24 mouse cellular contexts compared by ENCODE assay signal in genomic region chr3:101401501-101401900, GRCm38 (mm10). TPM values are rescaled to one million over a fixed set of nuclear protein-coding genes. Genes with fewer than 3 reads are reported as not detected.
A peak's percentile ranks its signal among the peaks of the same experiment; 100 is the strongest.
DNase-seq lines count a peak whose midpoint lies in the region; ATAC-seq and TF ChIP-seq lines count a peak whose summit lies in the region.
"Had no signal": no experiment of that assay in that cellular context is flagged by ENCODE, and none has a peak within 500 bp of the region (broad histone marks: within the 10 kb centered on the region; RNA-seq: fewer than 3 reads in every experiment).

No protein-coding gene starts in this region.

- H3K4me3 ChIP-seq in kidney, adult 2 months (ENCODE audit: insufficient read depth, low read depth, low read length) = no peak overlapping the region
- no peak overlapping the region for H3K4me3 ChIP-seq in kidney, embryonic 16.5 days (ENCODE audit: low read length)
- H3K4me3 ChIP-seq in limb, embryonic 11.5 days (ENCODE audit: low read depth, low read length) = no peak overlapping the region
- H3K4me3 ChIP-seq in cerebellum, adult 2 months (replicated peaks; ENCODE audit: insufficient read depth, low read depth, low read length) = no peak overlapping the region
- H3K4me3 ChIP-seq: embryonic facial prominence, embryonic 12.5 days; embryonic facial prominence, embryonic 15.5 days; forebrain, embryonic 12.5 days; forebrain, embryonic 15.5 days; heart, embryonic 13.5 days; hindbrain, embryonic 12.5 days; hindbrain, embryonic 15.5 days had no signal

- no peak overlapping the region for H3K9ac ChIP-seq in kidney, embryonic 16.5 days (replicated peaks; ENCODE audit: low read length)
- H3K9ac ChIP-seq in limb, embryonic 11.5 days (ENCODE audit: low read length) = no peak overlapping the region
- H3K9ac ChIP-seq: embryonic facial prominence, embryonic 12.5 days; embryonic facial prominence, embryonic 15.5 days; forebrain, embryonic 12.5 days; forebrain, embryonic 15.5 days; heart, embryonic 13.5 days; hindbrain, embryonic 12.5 days; hindbrain, embryonic 15.5 days had no signal

- ATAC-seq in kidney, embryonic 16.5 days (ENCODE audit: low FRiP score, low TSS enrichment) = no peak
- no peak for ATAC-seq in limb, embryonic 11.5 days (ENCODE audit: insufficient number of reproducible peaks, low FRiP score, low TSS enrichment, low read depth)
- ATAC-seq: activated CD4-positive, CD25-positive, alpha-beta regulatory T cell, adult 4 months; CD4-positive, CD25-positive, alpha-beta regulatory T cell, adult 4 months; forebrain, embryonic 15.5 days had no signal

- no peaks in the 10 kb centered on the region for H3K9me3 ChIP-seq in kidney, embryonic 16.5 days (ENCODE audit: low read length)
- no peaks in the 10 kb centered on the region for H3K9me3 ChIP-seq in limb, embryonic 11.5 days (ENCODE audit: control insufficient read depth, low read length)
- H3K9me3 ChIP-seq: embryonic facial prominence, embryonic 12.5 days; embryonic facial prominence, embryonic 15.5 days; forebrain, embryonic 12.5 days; forebrain, embryonic 15.5 days; heart, embryonic 13.5 days; hindbrain, embryonic 12.5 days; hindbrain, embryonic 15.5 days had no signal

- no peak for TF ChIP-seq POLR2A in kidney, adult 2 months (IDR thresholded peaks at IDR 0.05; ENCODE audit: low read depth, low read length)
- no peak for TF ChIP-seq POLR2A in cerebellum, adult 2 months (IDR thresholded peaks at IDR 0.05; ENCODE audit: borderline replicate concordance, insufficient read depth, low read length)

- H3K27ac ChIP-seq in kidney, adult 2 months (ENCODE audit: insufficient read depth, low read depth, low read length) = no peak overlapping the region
- no peak overlapping the region for H3K27ac ChIP-seq in kidney, embryonic 16.5 days (ENCODE audit: low read length)
- H3K27ac ChIP-seq in limb, embryonic 11.5 days (replicated peaks; ENCODE audit: low read depth, low read length) = 0 out of 2 replicates have a peak overlapping the region, but pooled peaks have one; percentile 36
- no peak overlapping the region for H3K27ac ChIP-seq in cerebellum, adult 2 months (ENCODE audit: insufficient read depth, low read length)
- H3K27ac ChIP-seq: embryonic facial prominence, embryonic 15.5 days; forebrain, embryonic 12.5 days; forebrain, embryonic 15.5 days; heart, embryonic 13.5 days; hindbrain, embryonic 12.5 days; hindbrain, embryonic 15.5 days had no signal

- no peaks in the 10 kb centered on the region for H3K36me3 ChIP-seq in kidney, adult 2 months (ENCODE audit: control insufficient read depth, insufficient read depth, low read length)
- no peaks in the 10 kb centered on the region for H3K36me3 ChIP-seq in kidney, embryonic 16.5 days (ENCODE audit: insufficient read depth, low read length)
- H3K36me3 ChIP-seq in limb, embryonic 11.5 days (ENCODE audit: control insufficient read depth, insufficient read depth, low read length) = no peaks in the 10 kb centered on the region
- H3K36me3 ChIP-seq: embryonic facial prominence, embryonic 12.5 days; embryonic facial prominence, embryonic 15.5 days; forebrain, embryonic 12.5 days; forebrain, embryonic 15.5 days; heart, embryonic 13.5 days; hindbrain, embryonic 12.5 days; hindbrain, embryonic 15.5 days had no signal

- 30% methylated on average over 5 of the region's 5 CpGs for WGBS in kidney, adult 2 months
- WGBS in kidney, embryonic 16.5 days = 11% methylated on average over 5 of the region's 5 CpGs
- 8% methylated on average over 5 of the region's 5 CpGs for WGBS in limb, embryonic 11.5 days
- 74% methylated on average over 5 of the region's 5 CpGs for WGBS in cerebellum, adult 2 months

- no peak for TF ChIP-seq CTCF in kidney, adult 2 months (conservative IDR thresholded peaks at IDR 0.05; ENCODE audit: insufficient read depth, insufficient read length, low read depth, low read length)
- TF ChIP-seq CTCF in cerebellum, adult 2 months (IDR thresholded peaks at IDR 0.05; ENCODE audit: borderline replicate concordance, insufficient read depth, low read depth, low read length) = no peak

- H3K4me2 ChIP-seq in kidney, embryonic 16.5 days (replicated peaks; ENCODE audit: low read depth, low read length) = no peak overlapping the region
- H3K4me2 ChIP-seq in limb, embryonic 11.5 days (ENCODE audit: low read depth, severe bottlenecking) = 0 out of 2 replicates have a peak overlapping the region, but pooled peaks have one; percentile 3
- H3K4me2 ChIP-seq: embryonic facial prominence, embryonic 12.5 days; embryonic facial prominence, embryonic 15.5 days; forebrain, embryonic 12.5 days; forebrain, embryonic 15.5 days; heart, embryonic 13.5 days; hindbrain, embryonic 12.5 days; hindbrain, embryonic 15.5 days had no signal

- DNase-seq in kidney, adult 2 months = peak; percentile 35
- peak; percentile 34 to 41 for DNase-seq in kidney, postnatal 36 days
- no peak for DNase-seq in kidney, adult 8-10 months
- DNase-seq in limb, embryonic 11.5 days (ENCODE audit: low spot score) = no peak
- DNase-seq in mesoderm, embryonic 11.5 days (ENCODE audit: low read depth, low spot score) = peak; percentile 68
- no peak for DNase-seq in cerebellum, adult 2 months
- no peak for DNase-seq in T-cell, adult 2 months (ENCODE audit: low spot score)
- DNase-seq: adrenal gland, postnatal 10 days; cerebellum, adult 11-12 months; cerebellum, adult 9-10 months; cerebellum, postnatal 14 days; gastrocnemius, postnatal 25 days; heart, adult 18-20 months; heart, postnatal 14 days had no signal

- no peaks in the 10 kb centered on the region for H3K27me3 ChIP-seq in kidney, adult 2 months (replicated peaks; ENCODE audit: control insufficient read depth, insufficient read depth, low read length)
- H3K27me3 ChIP-seq in kidney, embryonic 16.5 days (ENCODE audit: insufficient read depth, low read length) = no peaks in the 10 kb centered on the region
- H3K27me3 ChIP-seq in limb, embryonic 11.5 days (ENCODE audit: control insufficient read depth, insufficient read depth, low read length) = no peaks in the 10 kb centered on the region
- no peaks in the 10 kb centered on the region for H3K27me3 ChIP-seq in cerebellum, adult 2 months (ENCODE audit: control insufficient read depth, insufficient read depth, low read length)
- H3K27me3 ChIP-seq: embryonic facial prominence, embryonic 12.5 days; embryonic facial prominence, embryonic 15.5 days; forebrain, embryonic 12.5 days; forebrain, embryonic 15.5 days; heart, embryonic 13.5 days; hindbrain, embryonic 12.5 days; hindbrain, embryonic 15.5 days had no signal

- H3K4me1 ChIP-seq in kidney, adult 2 months (ENCODE audit: control insufficient read depth, insufficient read depth, low read length) = no peaks in the 10 kb centered on the region; the same call in 1 of the 2 replicates
- H3K4me1 ChIP-seq in kidney, embryonic 16.5 days (ENCODE audit: insufficient read depth, low read length) = peaks cover 64% of the 10 kb centered on the region
- H3K4me1 ChIP-seq in limb, embryonic 11.5 days (ENCODE audit: control insufficient read depth, insufficient read depth, low read length) = peaks cover 91% of the 10 kb centered on the region
- H3K4me1 ChIP-seq in cerebellum, adult 2 months (ENCODE audit: control insufficient read depth, insufficient read depth, low read length) = peaks cover 18% of the 10 kb centered on the region

RNA-seq across cellular contexts. Expression of gene Igsf3, which starts 24.6 kb away (rescaled TPM):
- polyA plus RNA-seq in kidney, adult 2 months (2012; rRNA removed) = 2.6 and 2.9 TPM in 2 replicates
- 24.8 and 26.1 TPM in 2 replicates for polyA plus RNA-seq in kidney, embryonic 16.5 days (2015; fragmentation: Nextera tagmentation; extraction: Ambion mirVana)
- 57.5 and 60.1 TPM in 2 replicates for polyA plus RNA-seq in limb, embryonic 11.5 days (2014; fragmentation: Nextera tagmentation; extraction: Ambion mirVana)
- polyA plus RNA-seq in cerebellum, adult 2 months (2012; rRNA removed) = 4.3 and 5.1 TPM in 2 replicates

Comparison
In these comparisons a context has a peak if more than half of its experiments do, and no peak if none do; other contexts are left out.
1. DNase-seq: peak in kidney, adult 2 months (single experiment), kidney, postnatal 36 days (2 of 2) and mesoderm, embryonic 11.5 days (single experiment); none in kidney, adult 8-10 months (0 of 2), limb, embryonic 11.5 days (single experiment), cerebellum, adult 2 months (0 of 2) and T-cell, adult 2 months (single experiment).